Mouse (Mus musculus) heart, embryonic 10.5 days (tissue): ENCODE results near the gene Corin. TPM values are rescaled to one million over a fixed set of nuclear protein-coding genes. Genes with fewer than 3 reads are reported as not detected.

ENCODE experiments used
- DNase-seq: peaks from one replicate; pipeline ENCODE4 v3.0.0-alpha.2; 2017; ENCODE audit warnings: low spot score
- H3K27ac ChIP-seq: fragments of 300-500 bp; sonication (generic); 2 replicates; pipeline ENCODE4 v1.5.1; 2016; ENCODE audit warnings: mild to moderate bottlenecking
- H3K27me3 ChIP-seq: fragments of 300-500 bp; sonication (generic); 2 replicates; pipeline ENCODE4 v1.6.1; 2016; ENCODE audit warnings: mild to moderate bottlenecking; ENCODE audit not compliant: poor library complexity, insufficient read depth, severe bottlenecking
- H3K36me3 ChIP-seq: fragments of 300-500 bp; sonication (generic); 2 replicates; pipeline ENCODE4 v1.6.1; 2016; ENCODE audit warnings: mild to moderate bottlenecking, moderate library complexity
- H3K4me1 ChIP-seq: fragments of 300-500 bp; sonication (generic); 2 replicates; pipeline ENCODE4 v1.6.1; 2016; ENCODE audit warnings: mild to moderate bottlenecking
- H3K4me3 ChIP-seq: fragments of 300-500 bp; sonication (generic); 2 replicates; pipeline ENCODE4 v1.5.1; 2016; ENCODE audit warnings: mild to moderate bottlenecking, moderate library complexity
- H3K9me3 ChIP-seq: fragments of 300-500 bp; sonication (generic); 2 replicates; pipeline ENCODE4 v1.6.1; 2016; ENCODE audit warnings: mild to moderate bottlenecking, moderate library complexity
- WGBS: fragments of 180-500 bp; shearing (Covaris S2); methylation state at CpG from one replicate; pipeline ENCODE4 v1.1.7; 2016; 5-methylcytosine and 5-hydroxymethylcytosine counted together
- polyA plus RNA-seq: library from polyadenylated mRNA; unstranded; fragments of >200 nt; fragmentation: Nextera tagmentation; extraction: Ambion mirVana; gene quantifications from 2 replicates; pipeline ENCODE4 v1.2.1, GENCODE M21; 2016

Corin gene
- polyA plus RNA-seq, 1 experiment from 2014 or later, result 13.7 TPM

DNA sequence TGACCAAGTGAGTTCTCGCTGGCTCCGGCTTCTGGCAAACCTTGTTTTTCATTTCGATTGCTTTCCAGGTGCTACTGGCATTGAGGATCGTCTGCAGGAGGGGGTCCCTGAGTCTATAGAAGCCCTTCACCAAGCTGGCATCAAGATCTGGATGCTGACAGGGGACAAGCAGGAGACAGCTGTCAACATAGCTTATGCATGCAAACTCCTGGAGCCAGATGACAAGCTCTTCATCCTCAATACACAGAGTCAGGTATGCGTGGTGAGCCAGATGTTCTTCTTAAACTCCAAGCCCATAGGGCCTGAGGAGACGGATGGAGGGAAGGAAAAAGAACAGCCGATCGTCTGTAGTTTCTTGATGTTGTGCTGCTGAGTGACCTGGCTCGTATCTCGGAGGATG is 235.1 kb downstream of the Corin start:
- Histone ChIP-seq H3K27ac (no peak overlapping the region), H3K36me3 (peaks cover 5% of the 10 kb centered on the region), H3K27me3 (no peaks in the 10 kb centered on the region), H3K4me3 (no peak overlapping the region), H3K4me1 (0 out of 2 replicates have a peak, but pooled peaks cover 1% of the 10 kb centered on the region), H3K9me3 (no peaks in the 10 kb centered on the region)
- WGBS, result 87% methylated on average over 10 of the region's 10 CpGs
- DNase-seq, result no peak

DNA sequence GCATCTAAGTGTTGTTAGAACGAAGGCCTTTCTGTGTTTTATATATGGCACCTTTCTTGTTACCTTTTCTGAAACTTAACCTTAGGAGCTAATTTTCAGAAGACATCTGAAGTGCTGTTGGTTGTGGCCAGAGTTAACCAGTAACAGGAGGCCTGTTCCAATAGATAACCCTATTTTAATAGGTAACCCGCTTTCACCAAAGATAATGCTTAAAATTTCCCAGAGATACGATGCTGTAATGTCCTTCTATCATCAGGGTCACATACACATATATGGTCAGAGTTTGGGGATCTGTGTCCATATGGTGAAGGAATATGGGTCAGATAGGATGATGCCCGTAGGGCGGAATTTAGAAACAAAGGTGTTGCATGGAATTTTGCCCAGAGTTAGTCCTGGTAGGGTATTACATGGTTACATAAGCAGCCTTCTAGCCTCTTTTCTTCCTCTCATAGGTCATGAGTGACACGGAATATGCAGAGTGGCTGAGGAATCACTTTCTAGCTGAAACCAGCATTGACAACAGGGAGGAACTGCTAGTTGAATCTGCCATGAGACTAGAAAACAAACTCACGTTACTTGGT is 237.2 kb downstream of the Corin start:
- Histone ChIP-seq H3K36me3 (peaks cover 9% of the 10 kb centered on the region), H3K4me1 (0 out of 2 replicates have a peak, but pooled peaks cover 6% of the 10 kb centered on the region), H3K27me3 (no peaks in the 10 kb centered on the region), H3K4me3 (no peak overlapping the region), H3K9me3 (no peaks in the 10 kb centered on the region), H3K27ac (no peak overlapping the region)
- DNase-seq, result no peak
- WGBS, result 93% methylated on average over 7 of the region's 7 CpGs

DNA sequence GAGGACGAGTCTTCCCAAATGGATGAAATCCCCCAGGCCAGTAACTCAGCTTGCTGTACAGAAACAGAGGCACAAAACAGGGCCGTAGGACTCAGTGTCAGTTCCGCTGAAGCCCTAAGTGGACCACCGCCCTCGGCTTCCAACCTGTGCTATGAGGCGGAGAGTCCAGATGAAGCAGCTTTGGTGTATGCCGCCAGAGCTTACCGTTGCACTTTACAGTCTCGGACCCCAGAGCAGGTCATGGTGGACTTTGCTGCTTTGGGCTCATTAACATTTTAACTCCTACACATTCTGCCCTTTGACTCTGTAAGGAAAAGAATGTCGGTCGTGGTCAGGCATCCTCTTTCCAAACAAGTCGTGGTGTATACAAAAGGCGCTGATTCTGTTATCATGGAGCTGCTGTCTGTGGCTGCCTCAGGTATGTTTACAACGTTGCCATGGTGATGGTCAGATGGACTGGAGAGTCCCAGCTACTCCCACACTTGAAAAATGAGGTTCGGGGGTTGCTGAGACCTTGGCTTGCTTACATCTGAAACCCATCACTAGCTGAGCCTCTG is 240.0 kb downstream of the Corin start:
- WGBS, result 65% methylated on average over 15 of the region's 15 CpGs
- H3K9me3 ChIP-seq, result no peaks in the 10 kb centered on the region
- no peak for DNase-seq
- no peak overlapping the region for H3K27ac ChIP-seq
- peaks cover 17% of the 10 kb centered on the region for H3K36me3 ChIP-seq
- peaks cover 7% of the 10 kb centered on the region for H3K4me1 ChIP-seq
- H3K27me3 ChIP-seq, result no peaks in the 10 kb centered on the region
- no peak overlapping the region for H3K4me3 ChIP-seq

DNA sequence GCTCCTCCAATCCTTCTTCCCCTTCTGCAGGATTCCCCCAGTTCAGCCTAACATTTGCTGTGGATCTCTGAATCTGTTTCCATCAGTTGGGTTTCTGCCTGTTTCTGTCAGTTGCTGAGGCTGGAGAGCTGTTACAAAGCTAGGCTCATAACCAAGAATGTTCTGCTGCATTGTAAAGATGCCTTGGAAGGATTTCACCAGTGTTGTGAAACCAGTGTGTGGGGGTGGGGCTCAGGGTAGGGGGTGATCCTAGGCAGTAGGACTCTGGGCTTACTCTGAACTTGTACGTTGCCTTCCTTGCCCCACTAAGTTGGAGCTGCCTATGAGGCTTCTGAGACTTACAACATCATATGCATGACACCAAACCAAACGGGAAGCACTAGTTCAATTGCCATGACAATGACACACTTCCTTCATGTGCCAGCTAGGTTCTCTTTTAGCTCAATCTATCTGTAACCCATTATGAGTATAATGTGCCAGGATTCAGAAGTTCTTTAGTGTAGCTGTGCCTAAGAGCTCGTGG is 242.4 kb downstream of the Corin start:
- no peak overlapping the region for H3K4me3 ChIP-seq
- H3K4me1 ChIP-seq, result peaks cover 17% of the 10 kb centered on the region
- no peaks in the 10 kb centered on the region for H3K27me3 ChIP-seq
- H3K27ac ChIP-seq, result no peak overlapping the region
- H3K9me3 ChIP-seq, result no peaks in the 10 kb centered on the region
- 91% methylated on average over 3 of the region's 3 CpGs for WGBS
- H3K36me3 ChIP-seq, result peaks cover 15% of the 10 kb centered on the region; the same call in 1 of the 2 replicates
- no peak for DNase-seq

- no peak overlapping the region for H3K4me3 ChIP-seq
- H3K4me1 ChIP-seq, result peaks cover 17% of the 10 kb centered on the region
- peaks cover 12% of the 10 kb centered on the region; the same call in 1 of the 2 replicates for H3K36me3 ChIP-seq
- no peaks in the 10 kb centered on the region for H3K9me3 ChIP-seq
- H3K27me3 ChIP-seq, result no peaks in the 10 kb centered on the region
- no peak for DNase-seq
- 68% methylated on average over 3 of the region's 3 CpGs for WGBS
- H3K27ac ChIP-seq, result no peak overlapping the region
Observed at GRCm38 (mm10) chr5:72259298-72259621, 245.0 kb downstream of the Corin start.

DNA sequence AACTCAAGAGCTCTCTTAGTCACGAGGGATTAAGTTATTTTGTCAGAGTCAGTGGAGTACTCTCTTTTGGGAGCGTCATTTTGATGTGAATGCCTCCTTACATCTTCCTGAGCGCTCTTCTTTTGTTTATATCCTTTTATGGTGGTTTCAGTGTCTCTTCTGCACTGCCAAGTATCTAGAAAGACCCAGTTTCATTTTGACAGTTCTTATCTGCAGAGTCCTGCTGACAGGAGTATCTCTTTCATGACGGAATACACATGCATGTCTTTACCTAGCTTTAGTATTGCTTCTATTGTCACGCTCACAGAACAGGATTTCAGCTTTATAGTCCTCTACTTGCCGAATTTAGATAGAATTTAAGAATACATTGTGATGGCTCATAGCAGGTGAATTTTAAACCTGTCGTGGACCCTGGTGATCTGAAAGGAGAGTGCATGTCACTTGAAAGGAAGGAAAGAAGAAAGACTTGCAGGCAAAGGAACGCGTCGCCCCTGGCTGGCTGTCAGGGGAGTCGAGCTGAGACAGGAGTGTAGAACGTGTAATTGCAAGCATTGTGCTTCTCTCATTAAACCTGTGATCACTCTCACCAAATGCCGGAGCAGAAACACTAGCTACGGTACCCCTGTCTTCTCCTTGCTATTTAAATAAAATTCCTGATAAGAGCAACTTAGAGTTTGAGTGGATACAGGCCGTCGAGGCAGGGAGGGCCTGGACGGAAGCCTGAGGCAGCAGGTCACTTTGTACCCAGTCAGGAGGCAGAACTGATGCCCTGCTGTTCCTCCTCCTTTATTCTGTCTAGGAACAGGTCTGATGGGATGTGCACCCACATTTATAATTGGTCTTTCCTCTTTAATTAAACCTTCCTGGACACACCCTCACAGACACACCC is 245.6 kb downstream of the Corin start:
- Histone ChIP-seq H3K27me3 (no peaks in the 10 kb centered on the region), H3K4me1 (peaks cover 12% of the 10 kb centered on the region), H3K9me3 (no peaks in the 10 kb centered on the region), H3K36me3 (peaks cover 8% of the 10 kb centered on the region; the same call in 1 of the 2 replicates), H3K27ac (peak overlapping the region; percentile 47), H3K4me3 (no peak overlapping the region)
- DNase-seq, result no peak
- 51% methylated on average over 17 of the region's 17 CpGs for WGBS

GRCm38 (mm10) chr5:72257084-72257483 is 247.2 kb downstream of the Corin start:
- 88% methylated on average over 10 of the region's 10 CpGs for WGBS
- H3K27ac ChIP-seq, result no peak overlapping the region
- H3K4me1 ChIP-seq, result peaks cover 12% of the 10 kb centered on the region
- H3K36me3 ChIP-seq, result peaks cover 18% of the 10 kb centered on the region; the same call in 1 of the 2 replicates
- DNase-seq, result no peak
- H3K27me3 ChIP-seq, result no peaks in the 10 kb centered on the region
- H3K4me3 ChIP-seq, result no peak overlapping the region
- H3K9me3 ChIP-seq, result no peaks in the 10 kb centered on the region

- WGBS, result 78% methylated on average over 10 of the region's 10 CpGs
- Histone ChIP-seq H3K4me3 (no peak overlapping the region), H3K27me3 (no peaks in the 10 kb centered on the region), H3K27ac (no peak overlapping the region), H3K9me3 (no peaks in the 10 kb centered on the region), H3K4me1 (peaks cover 12% of the 10 kb centered on the region), H3K36me3 (0 out of 2 replicates have a peak, but pooled peaks cover 12% of the 10 kb centered on the region)
- no peak for DNase-seq
Observed at GRCm38 (mm10) chr5:72254958-72255357, 249.3 kb downstream of the Corin start.

DNA sequence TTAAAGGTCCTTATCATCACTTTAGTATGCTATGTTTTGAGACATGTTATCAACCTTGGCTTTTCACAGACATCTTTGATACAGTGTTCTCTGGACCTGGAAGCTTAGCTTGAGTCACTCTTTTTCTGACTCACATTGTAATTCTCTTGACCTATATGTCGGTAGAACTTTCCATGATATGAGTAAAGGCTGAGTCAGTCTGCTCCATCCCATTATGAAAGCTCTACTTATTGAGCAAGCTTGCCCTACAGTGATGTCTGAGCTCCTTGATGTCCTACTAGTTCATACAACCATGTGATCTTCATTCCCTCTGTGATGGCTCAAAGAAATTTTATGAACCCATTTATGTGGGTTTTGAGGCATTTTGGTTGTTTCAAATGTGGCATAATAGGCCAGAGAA is 254.1 kb downstream of the Corin start:
- H3K27ac ChIP-seq, result no peak overlapping the region
- H3K4me1 ChIP-seq, result no peaks in the 10 kb centered on the region
- DNase-seq, result no peak
- no peak overlapping the region for H3K4me3 ChIP-seq
- H3K27me3 ChIP-seq, result no peaks in the 10 kb centered on the region
- 62% methylated on average over 1 of the region's 1 CpGs for WGBS
- no peaks in the 10 kb centered on the region for H3K9me3 ChIP-seq
- H3K36me3 ChIP-seq, result 0 out of 2 replicates have a peak, but pooled peaks cover 16% of the 10 kb centered on the region

Other genes starting within 250 kb of the Corin start
- 14.1 and 19.7 TPM in 2 replicates for gene Nfxl1, start 55.2 kb upstream of the Corin start, polyA plus RNA-seq
- 0.38 and 1.7 TPM in 2 replicates for gene Zar1, start 76.8 kb upstream of the Corin start, polyA plus RNA-seq
- gene Gm5868, start 83.1 kb upstream of the Corin start, polyA plus RNA-seq, result 0.43 and 1.3 TPM in 2 replicates
- not detected in 2 replicates for gene Cnga1, start 139.8 kb upstream of the Corin start, polyA plus RNA-seq
- gene Nipal1, start 143.3 kb upstream of the Corin start, polyA plus RNA-seq, result 0.10 and 0.68 TPM in 2 replicates
- gene Txk, start 248.3 kb upstream of the Corin start, polyA plus RNA-seq, result not detected in 2 replicates